Mouse (Mus musculus): ENCODE measurements around the gene Fars2. TPM values are rescaled to one million over a fixed set of nuclear protein-coding genes. Genes with fewer than 3 reads are reported as not detected.

Fars2 gene
- polyA plus RNA-seq, 1 experiment: 42.6 TPM

DNA sequence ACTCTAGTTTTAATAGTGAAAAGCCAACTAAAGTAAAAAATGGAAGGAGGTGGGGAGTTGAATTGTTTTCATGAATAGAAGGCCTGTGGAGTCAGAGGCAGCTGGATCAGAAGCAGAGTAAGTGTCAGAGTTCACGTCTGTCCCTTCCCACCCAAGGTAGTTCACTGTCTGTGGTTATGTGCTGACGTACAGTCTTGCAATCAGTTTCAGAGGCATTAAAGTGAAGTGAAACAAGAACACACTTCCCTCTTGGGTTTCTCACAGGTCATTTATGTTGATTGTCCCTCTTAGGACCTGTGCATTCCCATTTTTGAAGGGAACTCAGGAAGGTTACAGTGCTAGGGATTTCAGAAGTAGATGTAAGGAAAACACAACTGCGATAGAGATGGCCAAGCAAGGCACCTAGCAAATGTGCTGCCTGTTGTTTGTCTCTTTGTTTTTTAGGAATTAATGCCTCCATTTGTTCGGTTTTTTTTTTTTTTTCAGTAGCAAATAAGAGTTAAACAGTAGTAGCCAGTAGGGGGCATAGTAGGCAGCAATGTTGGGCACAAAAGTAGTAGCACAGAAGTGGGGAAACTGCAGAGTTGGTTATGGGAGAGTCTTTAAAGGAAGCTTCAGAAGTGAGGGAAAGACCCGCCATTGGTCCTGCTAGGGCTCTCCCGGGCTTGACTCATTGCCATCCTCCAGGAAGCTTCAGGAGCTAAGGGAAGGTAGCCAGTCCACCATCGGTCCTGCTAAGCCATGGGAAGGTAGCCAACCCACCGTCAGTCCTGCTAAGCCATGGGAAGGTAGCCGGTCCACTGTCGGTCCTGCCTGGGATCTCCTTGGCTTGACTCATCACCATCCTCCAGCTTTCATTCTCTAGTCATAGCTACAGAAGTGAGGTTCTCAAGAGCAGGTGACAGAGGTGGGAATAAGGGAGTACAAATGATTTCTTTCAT lies 197.9 kb downstream of the Fars2 start:
- no peaks in the 10 kb centered on the region for H3K27me3 ChIP-seq (ENCODE audit: control insufficient read depth, insufficient read depth, low read length)
- TF ChIP-seq POLR2A (IDR thresholded peaks at IDR 0.05; ENCODE audit: low read depth, low read length) (no peak), CTCF (IDR thresholded peaks at IDR 0.05; ENCODE audit: extremely low read depth, insufficient read length, insufficient replicate concordance, low read depth, low read length) (no peak)
- peak overlapping the region; percentile 47 for H3K27ac ChIP-seq (ENCODE audit: insufficient read depth, low read depth, low read length)
- H3K4me1 ChIP-seq (ENCODE audit: control insufficient read depth, insufficient read depth, insufficient read length, low read length): peaks cover 8% of the 10 kb centered on the region; the same call in 1 of the 2 replicates
- 81% methylated on average over 10 of the region's 10 CpGs for WGBS
- H3K36me3 ChIP-seq (ENCODE audit: control insufficient read depth, insufficient read depth, low read length): no peaks in the 10 kb centered on the region
- no peak overlapping the region for H3K4me3 ChIP-seq (ENCODE audit: low read depth, low read length)

DNA sequence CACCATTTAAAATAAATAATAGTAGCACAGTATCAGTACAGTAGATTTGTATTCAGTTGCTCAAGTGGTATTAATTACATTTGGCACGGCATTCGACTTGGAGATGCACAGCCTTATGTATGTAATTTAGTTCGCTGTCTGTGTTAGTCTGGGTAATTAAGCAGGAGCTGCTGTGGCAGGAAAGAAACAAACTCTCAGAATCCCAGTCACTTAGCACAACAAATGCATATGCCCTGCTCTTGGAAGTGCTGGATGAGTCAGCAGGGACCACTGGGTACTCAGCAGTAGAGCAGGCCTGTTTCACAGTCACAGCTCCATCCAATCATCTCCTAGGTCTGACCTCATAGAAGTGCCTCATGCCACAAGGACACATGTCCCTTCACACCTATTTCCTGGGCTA lies 200.6 kb downstream of the Fars2 start:
- TF ChIP-seq CTCF (IDR thresholded peaks at IDR 0.05; ENCODE audit: extremely low read depth, insufficient read length, insufficient replicate concordance, low read depth, low read length): no peak
- TF ChIP-seq POLR2A (IDR thresholded peaks at IDR 0.05; ENCODE audit: low read depth, low read length): no peak
- Histone ChIP-seq H3K36me3 (ENCODE audit: control insufficient read depth, insufficient read depth, low read length) (no peaks in the 10 kb centered on the region), H3K4me1 (ENCODE audit: control insufficient read depth, insufficient read depth, insufficient read length, low read length) (peaks cover 5% of the 10 kb centered on the region; the same call in 1 of the 2 replicates), H3K27me3 (ENCODE audit: control insufficient read depth, insufficient read depth, low read length) (no peaks in the 10 kb centered on the region), H3K27ac (ENCODE audit: insufficient read depth, low read depth, low read length) (no peak overlapping the region), H3K4me3 (ENCODE audit: low read depth, low read length) (no peak overlapping the region)
- WGBS: 91% methylated on average over 3 of the region's 3 CpGs

DNA sequence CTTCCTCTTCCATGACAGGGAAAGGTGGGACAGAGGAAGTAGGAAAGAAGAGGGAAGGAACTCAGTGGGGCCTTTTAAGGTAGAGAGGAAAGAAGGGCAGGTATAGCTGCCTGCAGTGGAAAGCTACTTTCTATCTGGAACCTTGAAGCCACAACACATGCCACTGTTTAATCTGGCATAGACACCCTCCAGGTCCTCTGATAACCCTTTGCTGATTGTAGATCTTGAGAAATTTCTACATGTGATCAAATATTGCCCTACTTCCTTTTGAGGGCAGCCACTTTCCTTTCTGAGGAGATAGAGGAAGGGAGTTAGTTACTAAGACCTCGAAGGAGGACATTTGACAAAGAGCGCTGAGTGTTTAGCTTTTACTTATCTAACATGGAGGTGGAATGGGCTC lies 207.4 kb downstream of the Fars2 start:
- 60% methylated on average over 2 of the region's 2 CpGs for WGBS
- no peak overlapping the region for H3K27ac ChIP-seq (ENCODE audit: insufficient read depth, low read depth, low read length)
- H3K4me1 ChIP-seq (ENCODE audit: control insufficient read depth, insufficient read depth, insufficient read length, low read length): peaks cover under 1% of the 10 kb centered on the region; the same call in 1 of the 2 replicates
- H3K27me3 ChIP-seq (ENCODE audit: control insufficient read depth, insufficient read depth, low read length): no peaks in the 10 kb centered on the region
- no peak overlapping the region for H3K4me3 ChIP-seq (ENCODE audit: low read depth, low read length)
- TF ChIP-seq CTCF (IDR thresholded peaks at IDR 0.05; ENCODE audit: extremely low read depth, insufficient read length, insufficient replicate concordance, low read depth, low read length): no peak
- TF ChIP-seq POLR2A (IDR thresholded peaks at IDR 0.05; ENCODE audit: low read depth, low read length): no peak
- no peaks in the 10 kb centered on the region for H3K36me3 ChIP-seq (ENCODE audit: control insufficient read depth, insufficient read depth, low read length)

DNA sequence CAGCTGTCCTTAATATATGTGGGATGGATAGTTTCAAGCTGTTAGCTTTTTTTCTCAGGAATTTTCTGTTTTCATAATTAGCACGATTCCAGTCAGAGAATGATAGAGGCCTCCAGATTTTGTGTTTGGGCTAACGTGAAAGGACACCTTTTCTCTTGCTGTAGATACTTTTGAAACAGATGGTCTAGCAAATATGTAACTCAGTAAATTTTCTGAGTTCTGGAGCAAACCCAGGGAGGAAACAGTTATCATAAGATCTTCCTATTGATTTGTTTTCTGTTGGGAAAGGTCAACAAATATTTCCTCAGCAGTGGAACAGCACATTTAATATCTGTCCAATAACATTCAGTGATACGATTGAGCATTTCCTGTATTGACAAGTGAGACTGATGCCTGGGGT lies 209.3 kb downstream of the Fars2 start:
- peaks cover 5% of the 10 kb centered on the region; the same call in 1 of the 2 replicates for H3K4me1 ChIP-seq (ENCODE audit: control insufficient read depth, insufficient read depth, insufficient read length, low read length)
- TF ChIP-seq CTCF (IDR thresholded peaks at IDR 0.05; ENCODE audit: extremely low read depth, insufficient read length, insufficient replicate concordance, low read depth, low read length) (no peak), POLR2A (IDR thresholded peaks at IDR 0.05; ENCODE audit: low read depth, low read length) (no peak)
- no peak overlapping the region for H3K27ac ChIP-seq (ENCODE audit: insufficient read depth, low read depth, low read length)
- 69% methylated on average over 3 of the region's 3 CpGs for WGBS
- H3K27me3 ChIP-seq (ENCODE audit: control insufficient read depth, insufficient read depth, low read length): no peaks in the 10 kb centered on the region
- no peak overlapping the region for H3K4me3 ChIP-seq (ENCODE audit: low read depth, low read length)
- H3K36me3 ChIP-seq (ENCODE audit: control insufficient read depth, insufficient read depth, low read length): no peaks in the 10 kb centered on the region

DNA sequence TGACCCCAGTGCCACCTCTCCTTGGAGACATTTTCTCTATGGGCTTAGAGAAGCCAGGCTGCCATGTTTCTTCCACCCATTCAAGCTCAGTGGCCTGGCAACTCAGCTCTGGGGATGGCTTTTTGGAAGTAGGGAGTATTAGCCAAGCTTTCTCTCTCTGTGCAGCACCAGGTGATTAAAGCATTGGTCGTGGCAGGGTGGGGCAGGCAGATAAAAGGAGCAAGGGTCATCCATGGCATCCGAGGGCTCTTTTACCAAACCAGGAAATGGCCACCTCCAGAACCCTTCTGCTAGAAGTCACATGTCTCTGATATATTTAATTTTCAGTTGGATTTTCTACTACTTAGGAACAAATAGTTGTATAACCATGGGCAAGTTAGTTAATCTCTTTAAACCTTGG lies 212.7 kb downstream of the Fars2 start:
- Histone ChIP-seq H3K4me3 (ENCODE audit: low read depth, low read length) (no peak overlapping the region), H3K27me3 (ENCODE audit: control insufficient read depth, insufficient read depth, low read length) (no peaks in the 10 kb centered on the region), H3K36me3 (ENCODE audit: control insufficient read depth, insufficient read depth, low read length) (no peaks in the 10 kb centered on the region), H3K4me1 (ENCODE audit: control insufficient read depth, insufficient read depth, insufficient read length, low read length) (peaks cover 5% of the 10 kb centered on the region; the same call in 1 of the 2 replicates), H3K27ac (ENCODE audit: insufficient read depth, low read depth, low read length) (peak overlapping the region; percentile 29)
- WGBS: 17% methylated on average over 2 of the region's 2 CpGs
- TF ChIP-seq CTCF (IDR thresholded peaks at IDR 0.05; ENCODE audit: extremely low read depth, insufficient read length, insufficient replicate concordance, low read depth, low read length): no peak
- TF ChIP-seq POLR2A (IDR thresholded peaks at IDR 0.05; ENCODE audit: low read depth, low read length): no peak

DNA sequence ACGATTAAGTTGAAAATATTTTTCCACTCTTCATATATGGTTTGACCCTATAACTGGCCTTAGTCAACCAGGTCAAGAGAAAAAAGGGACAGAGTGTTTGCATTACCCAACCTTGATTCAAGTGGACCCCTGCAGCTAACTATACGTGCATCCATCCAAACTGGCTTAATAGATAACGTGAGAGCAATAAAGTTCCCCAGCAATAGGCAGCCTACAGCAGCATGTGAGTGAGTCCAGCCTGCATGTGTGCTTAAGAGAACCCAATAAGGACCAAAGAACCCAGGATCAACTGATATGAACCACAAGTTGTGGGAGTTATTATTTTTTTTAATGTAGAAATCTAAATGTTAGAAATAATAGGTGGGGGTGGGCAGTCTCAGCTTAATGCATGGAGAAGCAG lies 213.3 kb downstream of the Fars2 start:
- peaks cover 5% of the 10 kb centered on the region; the same call in 1 of the 2 replicates for H3K4me1 ChIP-seq (ENCODE audit: control insufficient read depth, insufficient read depth, insufficient read length, low read length)
- H3K27ac ChIP-seq (ENCODE audit: insufficient read depth, low read depth, low read length): no peak overlapping the region
- no peaks in the 10 kb centered on the region for H3K27me3 ChIP-seq (ENCODE audit: control insufficient read depth, insufficient read depth, low read length)
- 48% methylated on average over 3 of the region's 3 CpGs for WGBS
- no peak for TF ChIP-seq POLR2A (IDR thresholded peaks at IDR 0.05; ENCODE audit: low read depth, low read length)
- no peak for TF ChIP-seq CTCF (IDR thresholded peaks at IDR 0.05; ENCODE audit: extremely low read depth, insufficient read length, insufficient replicate concordance, low read depth, low read length)
- no peak overlapping the region for H3K4me3 ChIP-seq (ENCODE audit: low read depth, low read length)
- H3K36me3 ChIP-seq (ENCODE audit: control insufficient read depth, insufficient read depth, low read length): no peaks in the 10 kb centered on the region

DNA sequence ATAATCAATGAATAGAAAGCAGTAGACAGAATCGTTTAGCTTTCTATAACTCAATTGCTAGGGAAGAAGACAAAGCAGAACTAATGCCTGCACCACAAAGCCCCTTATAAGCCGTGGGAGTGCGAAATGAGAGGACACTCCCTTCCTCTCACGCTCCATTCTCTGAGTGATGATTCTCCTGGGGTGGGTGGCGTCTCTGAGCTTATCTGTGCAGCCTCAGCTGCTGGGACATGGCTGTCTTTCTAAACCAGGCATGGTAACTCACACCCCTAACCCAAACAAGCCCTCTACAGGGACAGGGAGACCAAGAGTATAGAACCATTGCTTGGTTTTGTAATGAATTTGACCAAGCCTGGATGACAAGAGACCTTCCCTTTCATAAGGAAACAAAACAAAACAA lies 217.5 kb downstream of the Fars2 start:
- Histone ChIP-seq H3K4me3 (ENCODE audit: low read depth, low read length) (no peak overlapping the region), H3K36me3 (ENCODE audit: control insufficient read depth, insufficient read depth, low read length) (no peaks in the 10 kb centered on the region), H3K27me3 (ENCODE audit: control insufficient read depth, insufficient read depth, low read length) (no peaks in the 10 kb centered on the region), H3K4me1 (ENCODE audit: control insufficient read depth, insufficient read depth, insufficient read length, low read length) (peaks cover 3% of the 10 kb centered on the region; the same call in 1 of the 2 replicates), H3K27ac (ENCODE audit: insufficient read depth, low read depth, low read length) (no peak overlapping the region)
- no peak for TF ChIP-seq POLR2A (IDR thresholded peaks at IDR 0.05; ENCODE audit: low read depth, low read length)
- no peak for TF ChIP-seq CTCF (IDR thresholded peaks at IDR 0.05; ENCODE audit: extremely low read depth, insufficient read length, insufficient replicate concordance, low read depth, low read length)
- WGBS: 84% methylated on average over 5 of the region's 5 CpGs

All from small intestine, adult 2 months (tissue).